Mouse (Mus musculus): Measurements from ENCODE around the gene Npdc1.

GRCm38 (mm10) chr2:25433101-25433500 lies 34.0 kb downstream of the Npdc1 start:
- TF ChIP-seq CTCF (conservative IDR thresholded peaks at IDR 0.05; ENCODE audit: low read length) (no peak), NANOG (IDR thresholded peaks at IDR 0.05; ENCODE audit: borderline replicate concordance, low read length) (no peak), POU5F1 (IDR thresholded peaks at IDR 0.05; ENCODE audit: borderline replicate concordance, low read length) (no peak)

Data from E14TG2a.4 (cell line).